Mouse (Mus musculus) forebrain, embryonic 12.5 days (tissue): Measurements from ENCODE around the gene Sh3pxd2a. TPM values are rescaled to one million over a fixed set of nuclear protein-coding genes. Genes with fewer than 3 reads are reported as not detected.

Experiments used
- ATAC-seq: fragments of 200-750 bp; cut with Nextera tagmentation; 2 replicates; pipeline ENCODE4 v1.8.0; 2017; ENCODE audit warnings: moderate TSS enrichment; ENCODE audit not compliant: low FRiP score
- H3K27ac ChIP-seq: fragments of 300-500 bp; sonication (generic); 2 replicates; pipeline ENCODE4 v1.5.1; 2016; ENCODE audit warnings: mild to moderate bottlenecking
- H3K27me3 ChIP-seq: fragments of 300-500 bp; sonication (generic); 2 replicates; pipeline ENCODE4 v1.6.1; 2016; ENCODE audit warnings: mild to moderate bottlenecking
- H3K36me3 ChIP-seq: fragments of 300-500 bp; sonication (generic); replicated peaks from 2 replicates; pipeline ENCODE4 v1.6.1; 2016; ENCODE audit warnings: mild to moderate bottlenecking
- H3K4me1 ChIP-seq: fragments of 300-500 bp; sonication (generic); 2 replicates; pipeline ENCODE4 v1.6.1; 2016
- H3K4me2 ChIP-seq: fragments of 300-500 bp; sonication (generic); 2 replicates; pipeline ENCODE4 v1.6.1; 2016; ENCODE audit warnings: mild to moderate bottlenecking, moderate library complexity
- H3K4me3 ChIP-seq: fragments of 300-500 bp; sonication (generic); replicated peaks from 2 replicates; pipeline ENCODE4 v1.5.1; 2016; ENCODE audit warnings: mild to moderate bottlenecking
- H3K9ac ChIP-seq: fragments of 300-500 bp; sonication (generic); 2 replicates; pipeline ENCODE4 v1.6.1; 2016; ENCODE audit warnings: mild to moderate bottlenecking
- H3K9me3 ChIP-seq: fragments of 300-500 bp; sonication (generic); 2 replicates; pipeline ENCODE4 v1.6.1; 2016
- WGBS: fragments of 180-500 bp; shearing (Covaris S2); methylation state at CpG from one replicate; pipeline ENCODE4 v1.1.7; 2016; 5-methylcytosine and 5-hydroxymethylcytosine counted together
- polyA plus RNA-seq: library from polyadenylated mRNA; unstranded; fragments of >200 nt; fragmentation: Nextera tagmentation; extraction: Ambion mirVana; gene quantifications from 2 replicates; pipeline ENCODE4 v1.2.1, GENCODE M21; 2016

Gene Sh3pxd2a
- polyA plus RNA-seq, 1 experiment from 2014 or later: 3.7 TPM

DNA sequence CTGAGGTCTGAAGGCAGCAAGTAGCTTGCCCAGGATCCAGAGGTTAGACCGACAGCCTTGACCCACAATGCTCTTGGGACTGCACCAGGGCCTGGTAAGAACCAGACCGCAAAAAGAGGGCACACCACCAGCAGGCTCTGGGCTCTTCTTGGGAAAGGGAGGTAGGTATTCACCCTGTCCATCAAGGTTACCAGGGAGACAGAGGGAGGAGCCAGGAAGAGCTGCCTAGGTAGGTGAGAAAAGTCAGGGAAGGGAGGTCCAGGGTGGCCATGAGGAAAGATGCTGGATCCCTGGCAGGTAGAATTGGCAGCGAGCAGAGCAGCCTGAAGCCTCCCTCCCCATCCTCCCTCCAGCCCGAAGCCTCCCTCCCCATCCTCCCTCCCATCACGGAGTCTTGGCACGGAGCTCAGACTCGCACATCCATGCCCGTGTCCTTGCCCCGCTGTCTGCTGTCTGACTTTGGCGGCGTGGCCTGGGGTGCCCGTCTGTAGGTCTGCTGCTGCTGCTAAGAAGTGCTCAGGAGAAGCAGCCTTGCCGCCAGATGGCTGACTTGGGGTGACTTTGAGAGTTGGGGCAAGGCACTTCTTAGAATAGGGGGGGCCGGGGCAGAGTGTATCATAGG lies 115.7 kb downstream of the Sh3pxd2a start:
- Histone ChIP-seq H3K27me3 (peaks cover 26% of the 10 kb centered on the region), H3K4me2 (no peak overlapping the region), H3K4me3 (no peak overlapping the region), H3K9ac (no peak overlapping the region), H3K27ac (no peak overlapping the region), H3K4me1 (peaks cover 2% of the 10 kb centered on the region; the same call in 1 of the 2 replicates), H3K36me3 (no peaks in the 10 kb centered on the region), H3K9me3 (no peaks in the 10 kb centered on the region)
- 78% methylated on average over 14 of the region's 14 CpGs for WGBS
- ATAC-seq: no peak

DNA sequence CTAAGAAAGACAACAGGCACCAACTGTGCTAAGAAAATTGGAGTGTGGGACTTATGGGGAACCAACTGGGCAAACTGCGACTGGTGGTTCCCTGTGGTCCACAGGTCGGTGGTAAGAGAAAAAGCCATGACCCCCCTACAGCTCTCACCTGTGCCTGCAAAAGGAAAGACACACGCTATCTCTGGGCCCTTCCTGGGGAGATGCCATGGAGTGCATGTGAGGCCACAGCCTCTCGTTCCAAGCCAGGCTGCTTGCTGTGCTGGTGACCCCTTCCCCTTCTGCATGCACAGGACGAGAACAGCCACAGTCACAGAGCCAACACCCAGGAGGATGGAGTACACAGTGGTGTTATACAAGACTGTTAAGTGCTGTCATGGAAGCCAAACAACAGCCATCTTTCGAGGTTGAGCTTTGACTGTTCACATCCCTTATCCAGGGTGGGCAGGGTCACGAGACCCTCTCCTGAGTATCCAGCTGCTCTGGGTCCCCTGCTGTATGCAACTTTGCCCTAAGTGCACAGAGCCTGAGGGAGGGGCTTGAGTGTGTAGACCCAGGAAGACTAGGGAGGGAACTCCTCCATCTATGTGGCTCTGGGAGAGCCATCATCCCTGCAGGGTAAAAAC lies 117.1 kb downstream of the Sh3pxd2a start:
- Histone ChIP-seq H3K27ac (no peak overlapping the region), H3K27me3 (peaks cover 40% of the 10 kb centered on the region), H3K4me2 (no peak overlapping the region), H3K9ac (no peak overlapping the region), H3K4me3 (no peak overlapping the region), H3K4me1 (peaks cover 13% of the 10 kb centered on the region), H3K9me3 (no peaks in the 10 kb centered on the region), H3K36me3 (no peaks in the 10 kb centered on the region)
- no peak for ATAC-seq
- 59% methylated on average over 7 of the region's 7 CpGs for WGBS

DNA sequence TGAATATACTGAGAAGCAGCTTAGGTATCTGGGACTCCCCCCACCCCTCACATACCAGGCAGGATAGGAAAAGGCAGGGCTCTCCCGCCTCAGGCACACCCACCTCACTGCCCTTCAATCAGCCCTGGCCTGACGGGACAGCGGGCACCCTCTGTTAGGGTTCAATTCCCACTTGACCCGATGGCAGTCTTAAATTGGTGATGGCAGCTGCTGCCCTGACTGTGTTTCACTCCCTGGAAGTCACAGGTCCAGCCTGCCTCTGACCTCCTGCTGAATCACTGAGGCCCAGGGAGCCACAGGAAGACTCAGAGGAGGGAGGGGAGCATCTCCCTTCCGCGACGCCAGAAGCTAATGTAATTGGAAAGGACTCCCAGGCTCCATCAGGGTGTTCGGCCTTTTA lies 117.6 kb downstream of the Sh3pxd2a start:
- WGBS: 47% methylated on average over 8 of the region's 8 CpGs

DNA sequence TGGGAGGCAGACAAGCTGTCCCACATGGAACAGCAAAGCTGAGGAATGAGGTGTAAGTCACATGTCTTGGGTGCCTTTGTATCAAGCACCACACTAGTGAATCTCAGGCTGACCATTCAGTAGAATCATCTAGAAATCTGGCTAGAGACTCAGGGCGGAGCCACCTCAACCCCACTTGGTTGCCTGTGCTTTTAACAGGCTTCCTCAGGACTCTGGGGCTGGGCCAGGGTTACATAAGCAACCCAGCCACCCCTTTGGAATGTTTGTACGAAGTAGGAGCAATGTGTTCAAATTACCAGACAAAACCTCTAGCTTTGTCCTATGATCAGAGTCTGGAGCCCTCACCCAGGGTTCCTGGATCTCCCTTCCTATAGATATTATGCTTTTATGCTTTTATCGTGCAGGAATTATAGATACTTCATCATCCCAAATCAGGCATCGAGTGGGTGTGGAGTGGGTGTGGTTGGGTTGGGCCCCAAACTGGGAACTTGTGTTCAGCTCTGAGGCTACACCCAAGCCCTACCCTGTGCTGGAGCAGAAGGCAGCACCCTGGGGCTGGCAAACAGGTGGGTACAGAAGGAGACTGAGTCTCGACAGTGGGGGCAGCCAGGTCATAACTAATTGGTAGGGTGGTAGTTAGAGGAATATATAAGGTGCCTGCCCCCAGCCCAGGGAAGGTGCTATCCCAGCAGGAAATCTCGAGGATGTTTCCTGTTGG lies 118.2 kb downstream of the Sh3pxd2a start:
- no peaks in the 10 kb centered on the region for H3K9me3 ChIP-seq
- WGBS: 79% methylated on average over 6 of the region's 6 CpGs
- no peak overlapping the region for H3K9ac ChIP-seq
- H3K4me3 ChIP-seq: no peak overlapping the region
- no peak for ATAC-seq
- H3K27me3 ChIP-seq: peaks cover 48% of the 10 kb centered on the region
- H3K4me2 ChIP-seq: no peak overlapping the region
- no peak overlapping the region for H3K27ac ChIP-seq
- peaks cover 13% of the 10 kb centered on the region for H3K4me1 ChIP-seq
- no peaks in the 10 kb centered on the region for H3K36me3 ChIP-seq

More for the DNA sequence above, 117.6 kb downstream of the Sh3pxd2a start:
- no peak overlapping the region for H3K9ac ChIP-seq
- peaks cover 44% of the 10 kb centered on the region for H3K27me3 ChIP-seq
- H3K9me3 ChIP-seq: no peaks in the 10 kb centered on the region
- ATAC-seq: no peak
- H3K27ac ChIP-seq: no peak overlapping the region
- H3K36me3 ChIP-seq: no peaks in the 10 kb centered on the region
- H3K4me2 ChIP-seq: no peak overlapping the region
- H3K4me3 ChIP-seq: no peak overlapping the region
- peaks cover 13% of the 10 kb centered on the region for H3K4me1 ChIP-seq

DNA sequence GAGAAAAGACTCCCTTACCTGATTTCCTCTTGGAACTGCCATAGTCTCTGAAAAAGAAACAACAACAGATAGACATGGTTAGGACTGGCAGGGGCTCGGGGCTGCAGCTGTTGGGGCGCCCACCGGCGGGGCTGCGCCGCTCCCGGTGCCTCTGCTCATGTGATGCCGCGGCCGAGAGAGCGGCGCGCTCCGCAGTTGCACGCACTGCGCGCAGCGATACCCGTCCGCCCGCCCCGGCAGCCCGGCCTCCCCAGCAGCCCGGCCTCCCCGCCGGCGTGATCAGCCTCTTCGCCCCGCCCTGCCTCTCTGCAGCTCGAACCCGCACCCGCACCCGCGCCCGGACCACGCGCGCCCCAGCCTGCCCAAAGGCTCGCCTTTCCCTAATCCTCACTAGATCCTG lies 120.8 kb downstream of the Sh3pxd2a start:
- Histone ChIP-seq H3K9ac (peak overlapping the region; percentile 36), H3K27me3 (peaks cover 60% of the 10 kb centered on the region), H3K36me3 (no peaks in the 10 kb centered on the region), H3K9me3 (no peaks in the 10 kb centered on the region), H3K4me3 (peak overlapping the region; percentile 38), H3K4me2 (peak overlapping the region; percentile 65), H3K27ac (no peak overlapping the region), H3K4me1 (peaks cover 20% of the 10 kb centered on the region)
- peak; percentile 59 for ATAC-seq
- WGBS: under 1% methylated on average over 33 of the region's 39 CpGs

DNA sequence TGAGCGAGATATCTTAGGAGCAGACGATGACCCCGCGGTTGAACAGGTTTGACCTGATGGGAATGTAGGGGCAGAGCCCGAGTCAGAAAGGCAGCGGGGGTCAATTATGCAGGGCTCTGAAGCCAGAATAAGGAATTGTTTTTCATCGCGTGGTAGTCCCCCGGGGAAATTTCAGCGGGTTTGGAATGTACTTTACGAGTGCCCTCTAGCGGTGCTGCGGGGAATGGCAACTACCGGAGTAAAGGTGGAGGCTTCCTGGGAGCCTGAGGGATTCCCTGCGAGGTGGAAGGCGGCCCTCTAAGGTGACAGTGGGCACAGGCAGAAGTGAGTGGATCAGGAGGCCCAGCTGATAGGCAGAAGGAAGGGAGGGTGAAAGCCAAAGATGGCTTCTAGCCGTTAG lies 125.0 kb downstream of the Sh3pxd2a start:
- peaks cover 46% of the 10 kb centered on the region for H3K27me3 ChIP-seq
- H3K4me2 ChIP-seq: peak overlapping the region; percentile 62
- no peaks in the 10 kb centered on the region for H3K36me3 ChIP-seq
- ATAC-seq: no peak
- H3K27ac ChIP-seq: no peak overlapping the region
- H3K4me1 ChIP-seq: peaks cover 36% of the 10 kb centered on the region
- peak overlapping the region; percentile 36 for H3K4me3 ChIP-seq
- 2% methylated on average over 17 of the region's 17 CpGs for WGBS
- peak overlapping the region; percentile 51 for H3K9ac ChIP-seq
- H3K9me3 ChIP-seq: no peaks in the 10 kb centered on the region

DNA sequence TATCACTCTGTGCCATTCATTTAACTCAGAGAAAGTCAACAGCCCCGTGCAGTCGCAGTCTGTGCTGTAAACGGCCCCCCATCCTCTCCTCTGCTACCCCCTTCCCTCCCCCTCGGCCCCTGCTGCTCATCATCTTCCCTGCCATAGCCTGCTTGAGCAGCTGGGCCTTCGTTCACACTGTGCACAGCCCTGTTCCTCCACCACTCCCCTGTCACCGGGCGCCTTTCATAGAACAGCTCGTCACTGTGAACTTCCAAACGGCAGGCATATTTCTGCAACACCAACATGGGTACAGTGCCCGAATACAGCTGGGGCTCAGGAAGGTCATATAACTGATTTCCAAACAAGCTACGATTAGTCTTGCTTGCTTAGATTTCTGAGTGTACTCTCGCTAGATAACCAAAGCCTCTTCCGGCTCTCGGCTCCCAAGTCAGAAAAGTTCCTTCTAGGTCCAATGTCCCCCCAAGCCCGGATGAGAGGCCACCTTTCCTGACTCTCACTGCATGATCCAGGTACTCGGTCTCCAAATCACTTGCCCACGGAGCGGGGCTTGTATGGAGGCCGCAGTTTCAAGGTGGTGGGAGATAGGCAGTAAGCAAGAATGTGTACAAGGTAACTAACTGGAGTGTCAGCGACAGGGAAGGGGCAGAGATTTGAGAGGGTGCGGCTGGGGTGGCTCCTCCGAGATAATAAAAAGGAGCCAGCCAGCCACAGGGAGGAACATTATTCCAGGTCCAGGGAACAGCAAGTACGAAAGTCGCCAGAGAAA lies 125.6 kb downstream of the Sh3pxd2a start:
- Histone ChIP-seq H3K27ac (no peak overlapping the region), H3K9ac (peak overlapping the region; percentile 51), H3K4me3 (peak overlapping the region; percentile 36), H3K27me3 (peaks cover 40% of the 10 kb centered on the region), H3K9me3 (no peaks in the 10 kb centered on the region), H3K4me1 (peaks cover 35% of the 10 kb centered on the region), H3K4me2 (peak overlapping the region; percentile 62), H3K36me3 (no peaks in the 10 kb centered on the region)
- 29% methylated on average over 24 of the region's 24 CpGs for whole genome bisulfite sequencing
- peak; percentile 45 for ATAC-seq

DNA sequence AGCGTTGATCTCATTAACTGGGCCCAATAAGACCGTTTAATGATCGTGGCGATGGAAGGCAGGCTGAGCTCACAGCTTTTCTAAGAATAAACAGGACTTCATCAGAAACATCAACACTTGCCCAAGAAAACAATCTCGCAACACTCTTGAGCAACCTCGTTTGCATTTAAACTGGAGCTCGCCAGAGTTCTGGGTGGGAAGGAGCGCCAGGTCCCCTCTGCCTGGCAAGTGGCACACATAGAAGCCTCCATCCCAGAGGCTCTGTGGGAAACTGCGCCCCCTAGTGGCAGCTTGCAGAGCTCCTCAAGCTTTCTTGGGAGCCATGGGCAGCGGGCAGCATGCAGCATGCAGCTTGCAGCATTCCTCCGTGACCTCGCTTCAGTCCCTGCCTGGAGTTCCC lies 126.5 kb downstream of the Sh3pxd2a start:
- ATAC-seq: peak; percentile 82
- peaks cover 26% of the 10 kb centered on the region for H3K4me1 ChIP-seq
- no peak overlapping the region for H3K4me3 ChIP-seq
- peak overlapping the region; percentile 62 for H3K4me2 ChIP-seq
- H3K27me3 ChIP-seq: peaks cover 32% of the 10 kb centered on the region
- H3K9ac ChIP-seq: peak overlapping the region; percentile 9; the same call in 1 of the 2 replicates
- no peaks in the 10 kb centered on the region for H3K9me3 ChIP-seq
- H3K36me3 ChIP-seq: no peaks in the 10 kb centered on the region
- 27% methylated on average over 12 of the region's 12 CpGs for WGBS
- no peak overlapping the region for H3K27ac ChIP-seq

DNA sequence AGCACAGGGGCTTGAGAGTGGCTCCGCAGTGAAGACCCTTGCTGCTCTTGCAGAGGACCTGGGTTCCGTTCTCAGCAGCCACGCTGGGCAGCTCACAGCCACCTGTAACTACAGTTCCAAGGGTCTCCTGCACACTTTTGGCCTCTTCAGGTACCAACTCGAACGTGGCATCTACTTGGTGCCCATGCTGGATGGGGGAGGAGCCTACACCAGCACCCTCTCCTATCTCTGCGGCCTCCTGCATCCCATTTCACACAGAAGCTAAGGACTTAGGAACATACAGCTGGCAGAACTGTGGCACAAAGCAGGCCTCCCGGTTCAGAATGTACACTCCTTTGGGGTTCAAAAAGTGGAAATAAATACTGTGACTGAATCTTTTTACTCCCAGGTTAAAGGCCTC lies 127.0 kb downstream of the Sh3pxd2a start:
- 76% methylated on average over 7 of the region's 7 CpGs for WGBS
- H3K36me3 ChIP-seq: no peaks in the 10 kb centered on the region
- no peak overlapping the region for H3K4me3 ChIP-seq
- peaks cover 27% of the 10 kb centered on the region for H3K27me3 ChIP-seq
- no peak overlapping the region for H3K9ac ChIP-seq
- no peak for ATAC-seq
- no peak overlapping the region for H3K4me2 ChIP-seq
- peaks cover 23% of the 10 kb centered on the region for H3K4me1 ChIP-seq
- no peak overlapping the region for H3K27ac ChIP-seq
- H3K9me3 ChIP-seq: no peaks in the 10 kb centered on the region

DNA sequence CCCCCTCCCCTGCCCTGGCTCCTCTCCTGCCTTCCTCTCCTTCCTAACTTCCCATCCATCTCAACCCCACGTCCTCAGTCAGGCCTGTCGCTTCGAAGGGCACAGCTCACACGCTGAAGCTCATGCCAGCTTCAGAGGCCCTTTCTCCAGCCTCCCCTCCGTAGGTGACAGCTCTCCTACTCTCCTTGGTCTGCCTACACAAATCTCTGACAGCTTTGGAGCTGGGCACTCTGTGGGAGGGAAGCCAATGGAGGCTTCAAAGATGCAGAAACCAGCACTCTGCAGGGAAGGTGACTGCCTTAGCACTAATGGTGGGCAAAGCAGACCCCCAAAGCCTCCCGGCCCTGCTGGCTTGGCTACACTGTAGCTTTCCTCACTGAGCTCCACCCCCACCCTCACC lies 128.9 kb downstream of the Sh3pxd2a start:
- Histone ChIP-seq H3K27ac (0 out of 2 replicates have a peak overlapping the region, but pooled peaks have one; percentile 10), H3K36me3 (no peaks in the 10 kb centered on the region), H3K27me3 (peaks cover 10% of the 10 kb centered on the region), H3K4me1 (peaks cover 33% of the 10 kb centered on the region), H3K4me2 (no peak overlapping the region), H3K9ac (no peak overlapping the region), H3K9me3 (no peaks in the 10 kb centered on the region), H3K4me3 (no peak overlapping the region)
- ATAC-seq: no peak
- 73% methylated on average over 6 of the region's 6 CpGs for WGBS

DNA sequence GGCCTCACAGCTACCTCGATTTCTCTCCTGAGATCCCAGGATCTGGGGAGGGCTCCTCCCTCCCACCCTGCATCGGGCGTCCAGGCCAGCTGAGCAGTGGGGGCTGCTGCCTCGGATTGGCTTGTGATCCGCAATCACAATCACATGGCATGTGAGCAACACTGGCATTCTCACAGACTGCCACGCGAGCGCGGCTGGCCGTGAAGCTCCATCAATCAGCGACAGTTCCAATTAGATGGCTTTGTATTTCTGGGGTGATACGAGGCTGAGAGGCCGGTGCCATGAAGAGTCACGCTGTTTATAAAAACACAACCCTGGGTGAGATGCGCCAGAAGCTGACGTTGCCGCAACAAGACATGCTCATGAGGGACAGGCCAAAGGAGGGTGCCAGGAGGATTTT lies 129.5 kb downstream of the Sh3pxd2a start:
- no peaks in the 10 kb centered on the region for H3K36me3 ChIP-seq
- peaks cover 35% of the 10 kb centered on the region for H3K4me1 ChIP-seq
- WGBS: 55% methylated on average over 17 of the region's 17 CpGs
- peaks cover 9% of the 10 kb centered on the region for H3K27me3 ChIP-seq
- 0 out of 2 replicates have a peak overlapping the region, but pooled peaks have one; percentile 10 for H3K27ac ChIP-seq
- H3K4me2 ChIP-seq: no peak overlapping the region
- no peak overlapping the region for H3K4me3 ChIP-seq
- ATAC-seq: no peak
- H3K9ac ChIP-seq: no peak overlapping the region
- no peaks in the 10 kb centered on the region for H3K9me3 ChIP-seq

DNA sequence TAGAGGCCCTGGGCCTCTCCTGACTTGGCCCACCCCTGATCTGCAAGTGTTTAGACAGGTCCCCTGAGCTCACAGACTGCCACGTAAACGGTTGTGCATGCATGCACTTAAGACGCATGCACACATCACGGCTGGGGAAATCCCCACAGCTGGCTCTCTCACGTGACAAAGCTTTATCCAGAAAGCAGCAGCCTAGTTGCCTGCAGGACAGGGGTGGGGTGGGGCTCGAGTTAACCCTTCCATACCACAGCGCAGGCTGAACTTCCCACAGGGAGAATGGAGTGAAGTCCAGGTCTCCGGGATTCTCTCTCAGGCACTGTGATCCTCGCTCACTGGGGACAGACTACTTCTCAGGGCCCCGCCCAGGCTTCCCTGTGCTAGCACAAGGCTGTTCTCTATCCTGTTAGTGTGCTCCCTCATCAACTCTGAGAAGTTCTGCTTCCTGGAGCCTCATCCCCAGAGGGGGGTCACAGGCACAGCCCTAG lies 133.4 kb downstream of the Sh3pxd2a start:
- 16% methylated on average over 10 of the region's 10 CpGs for WGBS
- Histone ChIP-seq H3K9me3 (no peaks in the 10 kb centered on the region), H3K36me3 (no peaks in the 10 kb centered on the region), H3K4me1 (peaks cover 40% of the 10 kb centered on the region), H3K4me3 (no peak overlapping the region), H3K4me2 (0 out of 2 replicates have a peak overlapping the region, but pooled peaks have one; percentile 8), H3K27me3 (no peaks in the 10 kb centered on the region), H3K9ac (peak overlapping the region; percentile 12; the same call in 1 of the 2 replicates), H3K27ac (peak overlapping the region; percentile 59)
- peak; percentile 62 for ATAC-seq
